Mouse (Mus musculus): ENCODE results near the gene Prss16.

DNA sequence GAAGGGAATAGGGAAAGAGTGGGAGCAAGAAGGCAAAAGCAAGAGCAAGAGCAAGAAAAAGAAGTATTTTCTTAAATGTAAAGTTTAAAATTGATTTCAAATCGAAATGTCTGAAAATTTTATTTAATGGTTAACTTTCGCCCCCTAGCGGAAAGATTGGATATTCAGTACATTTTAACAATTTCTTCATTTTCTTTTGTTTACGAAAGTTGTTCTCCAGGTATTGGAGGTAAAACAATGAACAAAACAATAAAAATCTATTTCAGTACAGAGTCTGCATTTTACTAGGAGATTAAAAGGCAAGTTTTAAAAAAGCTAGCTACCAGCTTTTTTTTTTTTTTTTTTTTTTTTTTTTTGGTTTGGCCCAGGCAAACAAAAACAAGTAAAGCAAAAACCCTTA is 21.0 kb upstream of the Prss16 start:
- TF ChIP-seq GATA1 (IDR thresholded peaks at IDR 0.05; ENCODE audit: borderline replicate concordance, low read length) (no peak), CTCF (IDR thresholded peaks at IDR 0.05; ENCODE audit: low read depth, low read length) (no peak), POLR2AphosphoS5 (IDR thresholded peaks at IDR 0.05; ENCODE audit: insufficient replicate concordance, low read depth, low read length) (no peak)

All from G1E (cell line).